Mouse (Mus musculus) myocyte (in vitro differentiated cells): ENCODE measurements at regions not wholly inside any gene's neighbourhood (a gene's known extent, or its start where the extent isn't known, plus 50 kb on each side); places are given as distances from the start of the nearest gene placed in this dataset.

Source experiments
- H3K27me3 ChIP-seq: one replicate; pipeline ENCODE4 v1.6.1; 2011; ENCODE audit not compliant: control insufficient read depth, insufficient read depth, insufficient read length
- H3K36me3 ChIP-seq: one replicate; pipeline ENCODE4 v1.6.1; 2011; ENCODE audit not compliant: control insufficient read depth, insufficient read depth
- H3K4me2 ChIP-seq: one replicate; pipeline ENCODE4 v1.6.1; 2011; ENCODE audit warnings: low read depth, control low read depth
- H3K4me3 ChIP-seq: one replicate; pipeline ENCODE4 v1.5.1; 2011; ENCODE audit warnings: mild to moderate bottlenecking, control low read depth, moderate library complexity
- H3K79me2 ChIP-seq: one replicate; pipeline ENCODE4 v1.6.1; 2011; ENCODE audit not compliant: control insufficient read depth, insufficient read depth
- H3ac ChIP-seq: one replicate; pipeline ENCODE4 v1.6.1; 2011; ENCODE audit not compliant: control insufficient read depth, insufficient read length
- CEBPB ChIP-seq: IDR thresholded peaks from 2 replicates; pipeline ENCODE4 v1.6.1; 2011; ENCODE audit warnings: mild to moderate bottlenecking, moderate library complexity; ENCODE audit not compliant: poor library complexity, insufficient read depth, severe bottlenecking
- E2F4 ChIP-seq: IDR thresholded peaks from one replicate; pipeline ENCODE4 v1.6.1; 2011; ENCODE audit warnings: mild to moderate bottlenecking, control low read depth, moderate library complexity; ENCODE audit not compliant: insufficient read depth
- MAX ChIP-seq: IDR thresholded peaks from one replicate; pipeline ENCODE4 v1.6.1; 2011; ENCODE audit warnings: low read depth, mild to moderate bottlenecking, control low read depth
- MYOD1 ChIP-seq, 3 experiments: IDR thresholded peaks; one replicate each; pipeline ENCODE4 v1.6.1; 2011; ENCODE audit warnings: control low read depth in 2 of 3, low read depth in 2 of 3, mild to moderate bottlenecking in 2 of 3, moderate library complexity in 1 of 3; ENCODE audit not compliant: insufficient read length in 2 of 3, control insufficient read depth in 1 of 3
- MYOG ChIP-seq, 3 experiments: IDR thresholded peaks; one replicate each; pipeline ENCODE4 v1.6.1; 2011; ENCODE audit warnings: control low read depth in 2 of 3, low read depth in 2 of 3, mild to moderate bottlenecking in 2 of 3; ENCODE audit not compliant: insufficient read length in 2 of 3, control insufficient read depth in 1 of 3, insufficient read depth in 1 of 3
- POLR2A ChIP-seq: IDR thresholded peaks from one replicate; pipeline ENCODE4 v1.6.1; 2011; ENCODE audit warnings: low read depth, mild to moderate bottlenecking, control low read depth, moderate library complexity; ENCODE audit not compliant: insufficient read length
- POLR2AphosphoS2 ChIP-seq: IDR thresholded peaks from one replicate; pipeline ENCODE4 v1.6.1; 2011; ENCODE audit warnings: low read depth, control low read depth; ENCODE audit not compliant: insufficient read length
- REST ChIP-seq: IDR thresholded peaks from one replicate; pipeline ENCODE4 v1.6.1; 2011; ENCODE audit warnings: mild to moderate bottlenecking, control low read depth, moderate library complexity; ENCODE audit not compliant: insufficient read depth, insufficient read length
- SRF ChIP-seq: IDR thresholded peaks from one replicate; pipeline ENCODE4 v1.6.1; 2011; ENCODE audit warnings: low read depth; ENCODE audit not compliant: control insufficient read depth, insufficient read length
- TCF12 ChIP-seq: IDR thresholded peaks from one replicate; pipeline ENCODE4 v1.6.1; 2011; ENCODE audit warnings: mild to moderate bottlenecking, control low read depth; ENCODE audit not compliant: poor library complexity, insufficient read depth, severe bottlenecking
- TCF3 ChIP-seq: IDR thresholded peaks from one replicate; pipeline ENCODE4 v1.6.1; 2011; ENCODE audit warnings: low read depth, control low read depth; ENCODE audit not compliant: insufficient read length
- USF1 ChIP-seq: IDR thresholded peaks from one replicate; pipeline ENCODE4 v1.6.1; 2011; ENCODE audit warnings: low read depth, mild to moderate bottlenecking, control low read depth, moderate library complexity

DNA sequence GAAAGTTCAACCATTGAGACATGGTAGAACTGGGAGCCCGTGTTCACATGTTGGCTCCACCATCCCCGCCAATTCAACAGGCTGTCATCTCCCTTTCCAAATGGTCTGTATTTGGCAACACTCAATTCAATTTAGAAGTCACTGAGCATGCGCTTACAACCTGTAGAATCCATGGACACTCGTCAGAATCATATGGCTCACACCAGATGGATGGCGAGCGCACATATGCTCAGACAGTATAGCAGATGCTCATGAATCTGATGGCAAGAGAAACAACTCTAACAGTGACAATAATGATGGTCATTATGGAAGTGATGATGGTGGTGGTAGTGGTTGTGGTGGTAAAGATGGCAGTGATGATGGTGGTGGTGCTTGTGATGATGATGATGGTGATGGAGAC lies 148.9 kb upstream of the Zdhhc25 start:
- no peaks in the 10 kb centered on the region for H3K27me3 ChIP-seq
- TF ChIP-seq USF1 (no peak), TCF3 (no peak), POLR2A (no peak), MYOG (IDR thresholded peaks at IDR 0.05; ENCODE audit: control insufficient read depth in 1 of 3, insufficient read depth in 1 of 3, insufficient read length in 2 of 3, low read depth in 2 of 3) (no peak), MYOD1 (IDR thresholded peaks at IDR 0.05; ENCODE audit: control insufficient read depth in 1 of 3, insufficient read length in 2 of 3, low read depth in 2 of 3) (no peak), MAX (no peak), SRF (no peak), POLR2AphosphoS2 (no peak), REST (no peak)
- no peak overlapping the region for H3ac ChIP-seq
- no peaks in the 10 kb centered on the region for H3K79me2 ChIP-seq
- no peak overlapping the region for H3K4me3 ChIP-seq
- H3K36me3 ChIP-seq: no peaks in the 10 kb centered on the region
- H3K4me2 ChIP-seq: no peak overlapping the region

DNA sequence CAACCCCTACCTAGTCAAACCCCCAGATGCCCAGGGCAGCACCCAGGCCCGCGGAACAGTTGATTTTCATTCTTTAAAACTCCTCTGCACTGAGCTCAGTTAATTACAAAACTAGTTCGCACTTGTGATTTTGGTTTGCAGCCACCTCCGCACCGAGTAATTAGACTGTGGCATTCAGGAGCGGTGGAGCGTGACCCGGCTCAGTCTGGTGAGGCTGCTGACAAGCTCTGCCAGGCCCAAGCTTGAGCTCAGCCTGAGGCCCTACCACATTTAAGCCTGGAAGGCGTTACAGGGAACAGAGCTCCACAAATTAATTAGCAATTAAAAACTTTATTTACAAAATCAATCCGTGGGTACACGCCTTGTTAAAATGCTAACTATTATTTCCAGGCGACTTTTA lies 132.0 kb upstream of the Zdhhc25 start:
- TF ChIP-seq TCF3: no peak
- TF ChIP-seq MAX: no peak
- TF ChIP-seq USF1: no peak
- TF ChIP-seq MYOG (IDR thresholded peaks at IDR 0.05; ENCODE audit: control insufficient read depth in 1 of 3, insufficient read depth in 1 of 3, insufficient read length in 2 of 3, low read depth in 2 of 3): no peak
- TF ChIP-seq MYOD1 (IDR thresholded peaks at IDR 0.05; ENCODE audit: control insufficient read depth in 1 of 3, insufficient read length in 2 of 3, low read depth in 2 of 3): no peak
- TF ChIP-seq SRF: no peak
- TF ChIP-seq REST: no peak
- Histone ChIP-seq H3K79me2 (no peaks in the 10 kb centered on the region), H3K4me2 (no peak overlapping the region), H3ac (no peak overlapping the region), H3K27me3 (no peaks in the 10 kb centered on the region), H3K36me3 (no peaks in the 10 kb centered on the region), H3K4me3 (no peak overlapping the region)

DNA sequence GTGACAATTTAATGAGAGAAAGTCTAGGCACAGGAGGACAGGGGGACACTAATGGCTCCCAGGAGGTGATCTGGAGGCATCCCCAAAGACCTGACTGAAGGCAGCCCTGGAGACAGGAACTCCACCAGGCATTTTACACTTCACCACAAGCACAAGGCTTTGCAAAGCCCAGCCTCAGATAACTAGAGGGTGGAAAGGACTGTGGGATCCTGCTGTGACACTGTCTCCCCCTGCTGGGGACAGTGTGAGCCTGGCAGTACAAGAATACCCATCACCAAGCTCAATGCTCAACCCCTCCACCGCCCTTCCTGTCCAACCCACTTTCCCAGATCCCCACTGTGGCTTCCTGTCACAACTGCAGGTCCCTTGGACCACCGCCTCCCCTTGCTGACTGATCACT lies 131.3 kb upstream of the Zdhhc25 start:
- Histone ChIP-seq H3K4me2 (no peak overlapping the region), H3K79me2 (no peaks in the 10 kb centered on the region), H3K36me3 (no peaks in the 10 kb centered on the region), H3K4me3 (no peak overlapping the region), H3ac (no peak overlapping the region), H3K27me3 (no peaks in the 10 kb centered on the region)
- TF ChIP-seq E2F4: no peak
- no peak for TF ChIP-seq POLR2AphosphoS2
- no peak for TF ChIP-seq TCF3
- no peak for TF ChIP-seq POLR2A
- no peak for TF ChIP-seq USF1
- TF ChIP-seq CEBPB: no peak
- no peak for TF ChIP-seq MYOG (IDR thresholded peaks at IDR 0.05; ENCODE audit: control insufficient read depth in 1 of 3, insufficient read depth in 1 of 3, insufficient read length in 2 of 3, low read depth in 2 of 3)
- TF ChIP-seq MYOD1 (IDR thresholded peaks at IDR 0.05; ENCODE audit: control insufficient read depth in 1 of 3, insufficient read length in 2 of 3, low read depth in 2 of 3): no peak
- no peak for TF ChIP-seq TCF12
- no peak for TF ChIP-seq MAX
- no peak for TF ChIP-seq SRF
- no peak for TF ChIP-seq REST

DNA sequence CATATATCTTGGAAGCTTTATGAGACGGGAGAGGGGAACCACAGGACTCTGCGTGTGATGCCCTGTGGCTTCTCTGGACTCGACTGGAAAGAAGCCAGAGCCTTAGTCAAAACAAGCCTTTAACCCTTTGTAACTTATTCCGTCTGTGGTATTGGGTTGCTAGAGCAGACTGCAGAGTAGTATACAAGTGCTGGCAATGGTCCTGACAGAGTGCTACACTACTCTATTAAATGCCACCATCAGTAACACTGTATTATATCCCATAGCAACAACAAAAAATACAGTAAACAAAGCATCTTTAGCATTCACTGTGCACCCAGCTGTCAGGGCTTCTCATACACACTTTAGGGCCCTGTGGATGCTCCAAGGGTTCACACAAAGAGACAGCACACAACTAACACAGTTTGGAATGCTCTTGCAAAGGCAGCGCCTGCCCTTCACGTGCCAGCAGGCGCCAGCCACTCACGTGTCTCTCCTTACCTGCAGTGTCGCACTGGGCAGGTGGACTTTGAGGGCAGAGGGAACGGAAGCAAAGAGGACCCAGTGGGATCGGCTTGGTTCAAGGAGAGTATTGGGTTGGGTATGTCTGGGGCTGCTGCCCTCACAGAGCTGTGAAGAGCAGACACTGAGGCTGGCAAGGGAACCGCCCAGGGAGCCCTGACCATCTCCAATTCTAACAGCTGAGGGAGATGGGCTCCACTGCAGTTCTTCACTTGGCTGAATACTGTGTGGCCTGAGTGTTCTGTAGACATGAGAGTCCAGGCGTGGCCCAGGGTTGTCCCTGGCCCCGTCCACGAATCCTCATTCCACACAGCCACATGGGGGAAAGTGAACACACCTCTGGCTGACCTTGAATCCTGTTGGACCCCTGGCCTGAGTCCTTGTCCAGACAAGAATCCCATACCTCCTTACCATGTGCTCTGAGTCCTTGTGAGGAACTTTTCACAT lies 130.3 kb upstream of the Zdhhc25 start:
- Histone ChIP-seq H3K4me2 (no peak overlapping the region), H3K36me3 (no peaks in the 10 kb centered on the region), H3ac (no peak overlapping the region), H3K27me3 (no peaks in the 10 kb centered on the region), H3K4me3 (no peak overlapping the region), H3K79me2 (no peaks in the 10 kb centered on the region)
- TF ChIP-seq POLR2A (no peak), TCF12 (no peak), MYOD1 (IDR thresholded peaks at IDR 0.05; ENCODE audit: control insufficient read depth in 1 of 3, insufficient read length in 2 of 3, low read depth in 2 of 3) (no peak), POLR2AphosphoS2 (no peak), CEBPB (no peak), MYOG (IDR thresholded peaks at IDR 0.05; ENCODE audit: control insufficient read depth in 1 of 3, insufficient read depth in 1 of 3, insufficient read length in 2 of 3, low read depth in 2 of 3) (no peak), REST (no peak), USF1 (no peak), TCF3 (no peak), E2F4 (no peak)
